Comparison of ENCODE assay signal across 19 mouse cellular contexts in genomic region chr6:50334846-50335821, GRCm38 (mm10).
DNase-seq lines count a peak whose midpoint lies in the region; ATAC-seq and TF ChIP-seq lines count a peak whose summit lies in the region.
"Had no signal": no experiment of that assay in that cellular context is flagged by ENCODE, and none has a peak within 500 bp of the region (broad histone marks: within the 10 kb centered on the region; RNA-seq: fewer than 3 reads in every experiment).

No protein-coding gene starts in this region.

- H3K9ac ChIP-seq in heart, embryonic 14.5 days (ENCODE audit: low read length) = no peak overlapping the region
- H3K9ac ChIP-seq in heart, adult 2 months (ENCODE audit: low read depth, low read length) = no peak overlapping the region
- H3K9ac ChIP-seq in CH12.LX (ENCODE audit: insufficient read depth, low read depth) = peak overlapping the region; percentile 1; the same call in 1 of the 2 replicates
- H3K9ac ChIP-seq in kidney, postnatal 0 days (ENCODE audit: low read depth, low read length) = no peak overlapping the region
- no peak overlapping the region for H3K9ac ChIP-seq in forebrain, embryonic 12.5 days
- H3K9ac ChIP-seq: embryonic facial prominence, embryonic 13.5 days; forebrain, embryonic 15.5 days had no signal

- H3K9me3 ChIP-seq in heart, embryonic 14.5 days (ENCODE audit: control insufficient read depth, low read length) = no peaks in the 10 kb centered on the region
- no peaks in the 10 kb centered on the region for H3K9me3 ChIP-seq in CH12.LX (replicated peaks; ENCODE audit: low read length)
- H3K9me3 ChIP-seq in kidney, postnatal 0 days (replicated peaks; ENCODE audit: low read length) = no peaks in the 10 kb centered on the region
- no peaks in the 10 kb centered on the region for H3K9me3 ChIP-seq in forebrain, embryonic 12.5 days
- H3K9me3 ChIP-seq: embryonic facial prominence, embryonic 13.5 days; forebrain, embryonic 15.5 days; megakaryocyte, embryonic 14.5 days had no signal

- TF ChIP-seq POLR2A in heart, adult 2 months (IDR thresholded peaks at IDR 0.05; ENCODE audit: insufficient read depth, low read depth, low read length) = no peak
- no peak for TF ChIP-seq POLR2A in CH12.LX (IDR thresholded peaks at IDR 0.05; ENCODE audit: low read depth, low read length)
- TF ChIP-seq POLR2A in thymus, adult 2 months (IDR thresholded peaks at IDR 0.05; ENCODE audit: control insufficient read depth, extremely low read depth, insufficient read depth, low read length, poor library complexity) = no peak

- WGBS in heart, embryonic 14.5 days = 77% methylated on average over 15 of the region's 15 CpGs
- WGBS in heart, adult 2 months = 84% methylated on average over 15 of the region's 15 CpGs
- 73% methylated on average over 15 of the region's 15 CpGs for WGBS in kidney, postnatal 0 days
- WGBS in forebrain, embryonic 12.5 days = 94% methylated on average over 15 of the region's 15 CpGs
- 78% methylated on average over 15 of the region's 15 CpGs for WGBS in thymus, adult 2 months

- H3K79me2 ChIP-seq in heart, adult 2 months (replicated peaks; ENCODE audit: control insufficient read depth, insufficient read depth, low read length) = no peaks in the 10 kb centered on the region
- H3K79me2 ChIP-seq in CH12.LX (replicated peaks; ENCODE audit: control insufficient read depth, extremely low read depth, insufficient read depth, poor library complexity, severe bottlenecking) = no peaks in the 10 kb centered on the region

- intact Hi-C loops in heart, adult 2 months (cut with DNase I) = no loop called here

- no peak for DNase-seq in heart, adult 2 months
- DNase-seq in 416B (ENCODE audit: low read depth) (peak; percentile 76), CH12.LX (ENCODE audit: extremely low read depth) (peak; percentile 35)
- DNase-seq in kidney, postnatal 0 days (ENCODE audit: low spot score) = no peak
- DNase-seq in thymus, adult 2 months = no peak
- DNase-seq: adrenal gland, postnatal 10 days; cerebellum, postnatal 10 days; lung, adult 18-20 months; lung, postnatal 14 days; midbrain, embryonic 14.5 days; right cerebral cortex, postnatal 14 days had no signal

- no peak overlapping the region for H3K4me2 ChIP-seq in heart, embryonic 14.5 days (ENCODE audit: low read length)
- H3K4me2 ChIP-seq in CH12.LX (ENCODE audit: insufficient read depth, low read depth, poor library complexity, severe bottlenecking) = peak overlapping the region; percentile 25
- H3K4me2 ChIP-seq in kidney, postnatal 0 days (ENCODE audit: low read length) = no peak overlapping the region
- no peak overlapping the region for H3K4me2 ChIP-seq in forebrain, embryonic 12.5 days
- H3K4me2 ChIP-seq: embryonic facial prominence, embryonic 13.5 days; forebrain, embryonic 15.5 days; liver, embryonic 11.5 days had no signal

- no peak for ATAC-seq in heart, embryonic 14.5 days (ENCODE audit: insufficient number of reproducible peaks, insufficient read depth, low FRiP score, low read depth)
- 0 out of 2 replicates have a peak, but pooled peaks have one; percentile 6 for ATAC-seq in kidney, postnatal 0 days (replicated peaks; ENCODE audit: low FRiP score, low read depth)
- ATAC-seq in forebrain, embryonic 12.5 days (ENCODE audit: low FRiP score) = no peak
- ATAC-seq: forebrain, embryonic 15.5 days; hindbrain, embryonic 16.5 days; Patski had no signal

- no peak overlapping the region for H3K4me3 ChIP-seq in heart, embryonic 14.5 days (ENCODE audit: control insufficient read depth in 1 of 2, insufficient read depth in 1 of 2, low read depth in 1 of 2, low read length in 2 of 2)
- H3K4me3 ChIP-seq in heart, adult 2 months = no peak overlapping the region
- no peak overlapping the region for H3K4me3 ChIP-seq in CH12.LX (replicated peaks in 1 of 3; ENCODE audit: low read depth in 2 of 3, low read length in 2 of 3, poor library complexity in 1 of 3)
- no peak overlapping the region for H3K4me3 ChIP-seq in kidney, postnatal 0 days (replicated peaks; ENCODE audit: low read depth, low read length)
- no peak overlapping the region for H3K4me3 ChIP-seq in forebrain, embryonic 12.5 days (replicated peaks)
- no peak overlapping the region for H3K4me3 ChIP-seq in thymus, adult 2 months (ENCODE audit: control insufficient read depth, insufficient read depth, low read length)
- H3K4me3 ChIP-seq: embryonic facial prominence, embryonic 13.5 days; forebrain, embryonic 15.5 days; megakaryocyte, embryonic 14.5 days had no signal

- in situ Hi-C loops in CH12.LX (cut with MboI; ENCODE audit: low pct_ligation_motif_present, low pct_unique_long_range_greater_than_20kb, low sequenced_read_pairs) = no loop called here

- dilution Hi-C loops in CH12.LX (cut with MboI; ENCODE audit: extremely low pct_ligation_motif_present, extremely low pct_unique_long_range_greater_than_20kb, low sequenced_read_pairs) = no loop called here

- peak overlapping the region; percentile 35 to 59 for H3K27ac ChIP-seq in heart, embryonic 14.5 days (replicated peaks in 1 of 2; ENCODE audit: control insufficient read depth in 1 of 2, insufficient read depth in 1 of 2, low read depth in 2 of 2, low read length in 2 of 2)
- H3K27ac ChIP-seq in heart, adult 2 months = no peak overlapping the region
- peak overlapping the region; percentile 80 for H3K27ac ChIP-seq in CH12.LX (ENCODE audit: insufficient read depth, low read depth)
- H3K27ac ChIP-seq in kidney, postnatal 0 days = no peak overlapping the region
- H3K27ac ChIP-seq in forebrain, embryonic 12.5 days = no peak overlapping the region
- H3K27ac ChIP-seq in thymus, adult 2 months (ENCODE audit: control insufficient read depth, insufficient read depth, low read length) = no peak overlapping the region
- H3K27ac ChIP-seq: embryonic facial prominence, embryonic 13.5 days; forebrain, embryonic 15.5 days had no signal

- TF ChIP-seq RAD21 in CH12.LX (IDR thresholded peaks at IDR 0.05; ENCODE audit: low read depth, low read length) = no peak

- TF ChIP-seq EP300 in heart, adult 2 months (IDR thresholded peaks at IDR 0.05; ENCODE audit: insufficient read depth, low read depth, low read length) = no peak
- TF ChIP-seq EP300 in CH12.LX (IDR thresholded peaks at IDR 0.05; ENCODE audit: low read length) = peak; percentile 58

- no peak for TF ChIP-seq CTCF in heart, adult 2 months (IDR thresholded peaks at IDR 0.05)
- TF ChIP-seq CTCF in CH12.LX (conservative IDR thresholded peaks at IDR 0.05 in 1 of 2, IDR thresholded peaks at IDR 0.05 in 1 of 2; ENCODE audit: low read depth in 2 of 2, low read length in 2 of 2) = no peak
- no peak for TF ChIP-seq CTCF in kidney, postnatal 0 days (IDR thresholded peaks at IDR 0.05; ENCODE audit: low read depth)
- no peak for TF ChIP-seq CTCF in thymus, adult 2 months (IDR thresholded peaks at IDR 0.05; ENCODE audit: borderline replicate concordance, control insufficient read depth, extremely low read depth, insufficient read depth, low read length, poor library complexity)

- no peaks in the 10 kb centered on the region for H3K27me3 ChIP-seq in heart, embryonic 14.5 days (ENCODE audit: control insufficient read depth, insufficient read depth, low read length)
- H3K27me3 ChIP-seq in heart, adult 2 months (ENCODE audit: control insufficient read depth, insufficient read depth, low read length) = no peaks in the 10 kb centered on the region
- H3K27me3 ChIP-seq in CH12.LX (replicated peaks) = no peaks in the 10 kb centered on the region
- H3K27me3 ChIP-seq in kidney, postnatal 0 days (ENCODE audit: insufficient read depth, low read length) = no peaks in the 10 kb centered on the region
- H3K27me3 ChIP-seq in forebrain, embryonic 12.5 days = no peaks in the 10 kb centered on the region
- no peaks in the 10 kb centered on the region for H3K27me3 ChIP-seq in thymus, adult 2 months (ENCODE audit: control insufficient read depth, insufficient read depth, low read length)
- H3K27me3 ChIP-seq: embryonic facial prominence, embryonic 13.5 days; forebrain, embryonic 15.5 days; megakaryocyte, embryonic 14.5 days; Patski had no signal

- H3K36me3 ChIP-seq in heart, embryonic 14.5 days (ENCODE audit: control insufficient read depth, insufficient read depth, low read length) = no peaks in the 10 kb centered on the region
- H3K36me3 ChIP-seq in heart, adult 2 months (ENCODE audit: control insufficient read depth, insufficient read depth, low read length) = no peaks in the 10 kb centered on the region; the same call in 1 of the 2 replicates
- H3K36me3 ChIP-seq in CH12.LX (replicated peaks in 1 of 2; ENCODE audit: control insufficient read depth in 1 of 2, insufficient read depth in 1 of 2, low read length in 1 of 2) = no peaks in the 10 kb centered on the region
- H3K36me3 ChIP-seq in kidney, postnatal 0 days (ENCODE audit: insufficient read depth, low read length) = no peaks in the 10 kb centered on the region
- no peaks in the 10 kb centered on the region for H3K36me3 ChIP-seq in forebrain, embryonic 12.5 days (replicated peaks)
- H3K36me3 ChIP-seq in thymus, adult 2 months (ENCODE audit: control insufficient read depth, insufficient read depth, low read length) = no peaks in the 10 kb centered on the region
- H3K36me3 ChIP-seq: forebrain, embryonic 15.5 days had no signal

- peaks cover 18 to 30% of the 10 kb centered on the region in 2 experiments for H3K4me1 ChIP-seq in heart, embryonic 14.5 days (ENCODE audit: control insufficient read depth in 2 of 2, insufficient read depth in 2 of 2, low read length in 2 of 2)
- H3K4me1 ChIP-seq in heart, adult 2 months (ENCODE audit: control insufficient read depth, insufficient read depth, low read length) = no peaks in the 10 kb centered on the region
- H3K4me1 ChIP-seq in CH12.LX (ENCODE audit: control insufficient read depth in 1 of 2, insufficient read depth in 2 of 2) = peaks cover 24 to 43% of the 10 kb centered on the region in 2 experiments
- peaks cover 5% of the 10 kb centered on the region; the same call in 1 of the 2 replicates for H3K4me1 ChIP-seq in kidney, postnatal 0 days (replicated peaks; ENCODE audit: insufficient read depth, low read length)
- H3K4me1 ChIP-seq in forebrain, embryonic 12.5 days = no peaks in the 10 kb centered on the region
- H3K4me1 ChIP-seq in thymus, adult 2 months (replicated peaks; ENCODE audit: control insufficient read depth, insufficient read depth, low read length) = peaks cover 7% of the 10 kb centered on the region; the same call in 1 of the 2 replicates
- H3K4me1 ChIP-seq: embryonic facial prominence, embryonic 13.5 days; forebrain, embryonic 15.5 days had no signal

TF ChIP-seq in CH12.LX, 34 proteins besides CTCF, POLR2A, EP300 and RAD21 (continues in another document):
- no peak; the same call in 1 of the 2 replicates for TF ChIP-seq MXI1 (IDR thresholded peaks at IDR 0.05; ENCODE audit: low read depth, low read length)
- peak; percentile 51 for TF ChIP-seq IRF4 (IDR thresholded peaks at IDR 0.05; ENCODE audit: low read depth, low read length)
- no peak for TF ChIP-seq KAT2A (IDR thresholded peaks at IDR 0.05; ENCODE audit: insufficient replicate concordance, low read length)
- TF ChIP-seq ELF1 (IDR thresholded peaks at IDR 0.05; ENCODE audit: low read depth, low read length) = no peak
- peak; percentile 8; the same call in 1 of the 2 replicates for TF ChIP-seq SMC3 (IDR thresholded peaks at IDR 0.05; ENCODE audit: low read depth, low read length)
- 0 out of 2 replicates have a peak, but pooled peaks have one; percentile 39 for TF ChIP-seq CHD2 (IDR thresholded peaks at IDR 0.05; ENCODE audit: low read length)
- TF ChIP-seq UBTF (IDR thresholded peaks at IDR 0.05; ENCODE audit: low read depth, low read length) = no peak

Comparison
In these comparisons a context has a peak if more than half of its experiments do, and no peak if none do; other contexts are left out.
1. H3K27ac ChIP-seq: peak in heart, embryonic 14.5 days (2 of 2) and CH12.LX (single experiment); none in heart, adult 2 months (single experiment), kidney, postnatal 0 days (single experiment), forebrain, embryonic 12.5 days (single experiment) and thymus, adult 2 months (single experiment).
2. DNase-seq: peak in 416B (single experiment) and CH12.LX (single experiment); none in heart, adult 2 months (0 of 2), kidney, postnatal 0 days (single experiment) and thymus, adult 2 months (single experiment).